Mouse (Mus musculus) olfactory bulb, adult 2 months (tissue): ENCODE results near the gene Zfyve27.

Experiments
- CTCF ChIP-seq: fragments of 200-500 bp; IDR thresholded peaks from 2 replicates; pipeline ENCODE4 v1.5.1; 2012; ENCODE audit warnings: low read depth, mild to moderate bottlenecking, low read length, moderate library complexity; ENCODE audit not compliant: insufficient read depth
- POLR2A ChIP-seq: fragments of 200-500 bp; IDR thresholded peaks from 2 replicates; pipeline ENCODE4 v1.6.1; 2012; ENCODE audit warnings: mild to moderate bottlenecking, low read depth, low read length, moderate library complexity; ENCODE audit not compliant: insufficient read depth

GRCm38 (mm10) chr19:42131101-42131500 is 32.6 kb upstream of the Zfyve27 start:
- TF ChIP-seq CTCF: no peak
- no peak for TF ChIP-seq POLR2A
